Mouse (Mus musculus) hindbrain, embryonic 10.5 days (tissue): ENCODE measurements around the gene 1810043G02Rik. TPM values are rescaled to one million over a fixed set of nuclear protein-coding genes. Genes with fewer than 3 reads are reported as not detected.
A peak's percentile ranks its signal among the peaks of the same experiment; 100 is the strongest.
"Not testable (repeated sequence)": the region's sequence is repeated elsewhere in the genome, so short reads cannot be mapped to it uniquely, and the experiment has no call there.

Source experiments
- DNase-seq: peaks from one replicate; pipeline ENCODE4 v3.0.0-alpha.2; 2017; ENCODE audit warnings: low spot score
- H3K27ac ChIP-seq: fragments of 300-500 bp; sonication (generic); 2 replicates; pipeline ENCODE4 v1.5.1; 2016; ENCODE audit warnings: mild to moderate bottlenecking, moderate library complexity
- H3K27me3 ChIP-seq: fragments of 300-500 bp; sonication (generic); 2 replicates; pipeline ENCODE4 v1.6.1; 2016; ENCODE audit warnings: mild to moderate bottlenecking; ENCODE audit not compliant: poor library complexity, insufficient read depth, severe bottlenecking
- H3K36me3 ChIP-seq: fragments of 300-500 bp; sonication (generic); 2 replicates; pipeline ENCODE4 v1.6.1; 2016; ENCODE audit warnings: mild to moderate bottlenecking, moderate library complexity
- H3K4me1 ChIP-seq: fragments of 300-500 bp; sonication (generic); replicated peaks from 2 replicates; pipeline ENCODE4 v1.6.1; 2016; ENCODE audit warnings: mild to moderate bottlenecking
- H3K4me3 ChIP-seq: fragments of 300-500 bp; sonication (generic); 2 replicates; pipeline ENCODE4 v1.5.1; 2016; ENCODE audit warnings: mild to moderate bottlenecking, moderate library complexity
- H3K9me3 ChIP-seq: fragments of 300-500 bp; sonication (generic); 2 replicates; pipeline ENCODE4 v1.6.1; 2016; ENCODE audit warnings: mild to moderate bottlenecking, moderate library complexity
- WGBS: fragments of 180-500 bp; shearing (Covaris S2); methylation state at CpG from one replicate; pipeline ENCODE4 v1.1.7; 2016; 5-methylcytosine and 5-hydroxymethylcytosine counted together
- polyA plus RNA-seq: library from polyadenylated mRNA; unstranded; fragments of >200 nt; fragmentation: Nextera tagmentation; extraction: Ambion mirVana; gene quantifications from 2 replicates; pipeline ENCODE4 v1.2.1, GENCODE M21; 2016

The 1810043G02Rik gene
- polyA plus RNA-seq = 40.7 and 42.9 TPM in 2 replicates

- WGBS = 1% methylated on average over 57 of the region's 57 CpGs
- Histone ChIP-seq H3K4me1 (peaks cover 19% of the 10 kb centered on the region), H3K27me3 (no peaks in the 10 kb centered on the region), H3K27ac (peak within 1 kb of the TSS; percentile 91), H3K9me3 (no peaks in the 10 kb centered on the region), H3K4me3 (peak within 1 kb of the TSS; percentile 69), H3K36me3 (peaks cover 37% of the 10 kb centered on the region)
- peak; percentile 99 for DNase-seq
Observed at GRCm38 (mm10) chr10:77978351-77979350, at the start of gene 1810043G02Rik. TSS of gene 1810043G02Rik (plus strand) at chr10:77978524.

GRCm38 (mm10) chr10:77939685-77940084 lies 38.6 kb upstream of the 1810043G02Rik start:
- Histone ChIP-seq H3K4me1 (no peaks in the 10 kb centered on the region), H3K27me3 (no peaks in the 10 kb centered on the region), H3K27ac (no peak overlapping the region), H3K9me3 (no peaks in the 10 kb centered on the region; the same call in 1 of the 2 replicates), H3K4me3 (no peak overlapping the region), H3K36me3 (no peaks in the 10 kb centered on the region)
- DNase-seq = no peak
- WGBS = 71% methylated on average over 2 of the region's 2 CpGs

GRCm38 (mm10) chr10:77950468-77950867 lies 27.9 kb upstream of the 1810043G02Rik start:
- H3K36me3 ChIP-seq, H3K9me3 ChIP-seq, H3K27ac ChIP-seq, H3K4me3 ChIP-seq, H3K27me3 ChIP-seq, H3K4me1 ChIP-seq, DNase-seq: not testable (repeated sequence)
- WGBS = 89% methylated on average over 10 of the region's 12 CpGs

- Histone ChIP-seq H3K27me3 (peaks cover 2% of the 10 kb centered on the region), H3K9me3 (no peaks in the 10 kb centered on the region), H3K4me1 (no peaks in the 10 kb centered on the region), H3K36me3 (no peaks in the 10 kb centered on the region), H3K27ac (no peak overlapping the region), H3K4me3 (no peak overlapping the region)
- DNase-seq = no peak
- WGBS = 92% methylated on average over 2 of the region's 2 CpGs
Observed at GRCm38 (mm10) chr10:77962725-77963124, 15.6 kb upstream of the 1810043G02Rik start.

GRCm38 (mm10) chr10:77963971-77964370 lies 14.4 kb upstream of the 1810043G02Rik start:
- H3K9me3 ChIP-seq = no peaks in the 10 kb centered on the region
- peaks cover under 1% of the 10 kb centered on the region; the same call in 1 of the 2 replicates for H3K4me1 ChIP-seq
- 83% methylated on average over 6 of the region's 6 CpGs for whole genome bisulfite sequencing

GRCm38 (mm10) chr10:77969274-77969972 lies 8.9 kb upstream of the 1810043G02Rik start:
- 5% methylated on average over 26 of the region's 26 CpGs for WGBS
- peak; percentile 61 for DNase-seq
- H3K36me3 ChIP-seq = no peaks in the 10 kb centered on the region
- no peaks in the 10 kb centered on the region for H3K9me3 ChIP-seq
- peaks cover 13% of the 10 kb centered on the region for H3K4me1 ChIP-seq
- peaks cover 40% of the 10 kb centered on the region for H3K27me3 ChIP-seq
- peak overlapping the region; percentile 53 for H3K4me3 ChIP-seq
- peak overlapping the region; percentile 67; the same call in 1 of the 2 replicates for H3K27ac ChIP-seq

More at GRCm38 (mm10) chr10:77963971-77964370, 14.4 kb upstream of the 1810043G02Rik start:
- no peak for DNase-seq
- H3K4me3 ChIP-seq = no peak overlapping the region
- no peak overlapping the region for H3K27ac ChIP-seq
- H3K36me3 ChIP-seq = no peaks in the 10 kb centered on the region
- H3K27me3 ChIP-seq = peaks cover 14% of the 10 kb centered on the region

GRCm38 (mm10) chr10:77969973-77970325 lies 8.4 kb upstream of the 1810043G02Rik start:
- peak overlapping the region; percentile 53 for H3K4me3 ChIP-seq
- no peak for DNase-seq
- WGBS = 17% methylated on average over 8 of the region's 8 CpGs
- H3K36me3 ChIP-seq = no peaks in the 10 kb centered on the region
- peaks cover 13% of the 10 kb centered on the region for H3K4me1 ChIP-seq
- no peaks in the 10 kb centered on the region for H3K9me3 ChIP-seq
- H3K27me3 ChIP-seq = peaks cover 40% of the 10 kb centered on the region
- peak overlapping the region; percentile 67; the same call in 1 of the 2 replicates for H3K27ac ChIP-seq

GRCm38 (mm10) chr10:77970481-77970880 lies 7.8 kb upstream of the 1810043G02Rik start, which contains the start of gene Trpm2:
TSS of gene Trpm2 (minus strand) at chr10:77970563.
- peaks cover 40% of the 10 kb centered on the region for H3K27me3 ChIP-seq
- H3K36me3 ChIP-seq = no peaks in the 10 kb centered on the region
- H3K4me3 ChIP-seq = peak within 1 kb of the TSS; percentile 53
- no peak for DNase-seq
- H3K27ac ChIP-seq = peak within 1 kb of the TSS; percentile 67; the same call in 1 of the 2 replicates
- H3K9me3 ChIP-seq = no peaks in the 10 kb centered on the region
- peaks cover 13% of the 10 kb centered on the region for H3K4me1 ChIP-seq
- 82% methylated on average over 6 of the region's 6 CpGs for WGBS

- DNase-seq = no peak
- 90% methylated on average over 10 of the region's 10 CpGs for WGBS
- Histone ChIP-seq H3K9me3 (no peaks in the 10 kb centered on the region), H3K4me3 (no peak overlapping the region), H3K27ac (no peak overlapping the region), H3K27me3 (peaks cover 40% of the 10 kb centered on the region), H3K36me3 (no peaks in the 10 kb centered on the region), H3K4me1 (peaks cover 13% of the 10 kb centered on the region)
Observed at GRCm38 (mm10) chr10:77971191-77971590, 7.1 kb upstream of the 1810043G02Rik start.

- Histone ChIP-seq H3K27me3 (peaks cover 40% of the 10 kb centered on the region), H3K36me3 (no peaks in the 10 kb centered on the region), H3K27ac (no peak overlapping the region), H3K4me1 (peaks cover 13% of the 10 kb centered on the region), H3K9me3 (no peaks in the 10 kb centered on the region), H3K4me3 (no peak overlapping the region)
- 62% methylated on average over 17 of the region's 17 CpGs for WGBS
- peak; percentile 50 for DNase-seq
Observed at GRCm38 (mm10) chr10:77971709-77972553, 6.4 kb upstream of the 1810043G02Rik start.

- H3K4me3 ChIP-seq = no peak overlapping the region
- H3K4me1 ChIP-seq = peaks cover 22% of the 10 kb centered on the region
- no peak overlapping the region for H3K27ac ChIP-seq
- DNase-seq = no peak
- 72% methylated on average over 5 of the region's 5 CpGs for WGBS
- peaks cover 22% of the 10 kb centered on the region for H3K27me3 ChIP-seq
- no peaks in the 10 kb centered on the region for H3K36me3 ChIP-seq
- H3K9me3 ChIP-seq = no peaks in the 10 kb centered on the region
Observed at GRCm38 (mm10) chr10:77974323-77974722, 4.0 kb upstream of the 1810043G02Rik start.

- H3K4me3 ChIP-seq = no peak overlapping the region
- no peak overlapping the region for H3K27ac ChIP-seq
- DNase-seq = no peak
- H3K9me3 ChIP-seq = no peaks in the 10 kb centered on the region
- peaks cover 2% of the 10 kb centered on the region for H3K36me3 ChIP-seq
- H3K4me1 ChIP-seq = peaks cover 22% of the 10 kb centered on the region
- WGBS = 73% methylated on average over 5 of the region's 5 CpGs
- peaks cover 17% of the 10 kb centered on the region for H3K27me3 ChIP-seq
Observed at GRCm38 (mm10) chr10:77974811-77975210, 3.5 kb upstream of the 1810043G02Rik start.
